Mouse (Mus musculus) forebrain, embryonic 12.5 days (tissue): ENCODE measurements around the gene Gm16434. TPM values are rescaled to one million over a fixed set of nuclear protein-coding genes. Genes with fewer than 3 reads are reported as not detected.
"Not testable (repeated sequence)": the region's sequence is repeated elsewhere in the genome, so short reads cannot be mapped to it uniquely, and the experiment has no call there.

Experiments
- ATAC-seq: fragments of 200-750 bp; cut with Nextera tagmentation; 2 replicates; pipeline ENCODE4 v1.8.0; 2017; ENCODE audit warnings: moderate TSS enrichment; ENCODE audit not compliant: low FRiP score
- H3K27ac ChIP-seq: fragments of 300-500 bp; sonication (generic); 2 replicates; pipeline ENCODE4 v1.5.1; 2016; ENCODE audit warnings: mild to moderate bottlenecking
- H3K27me3 ChIP-seq: fragments of 300-500 bp; sonication (generic); 2 replicates; pipeline ENCODE4 v1.6.1; 2016; ENCODE audit warnings: mild to moderate bottlenecking
- H3K36me3 ChIP-seq: fragments of 300-500 bp; sonication (generic); replicated peaks from 2 replicates; pipeline ENCODE4 v1.6.1; 2016; ENCODE audit warnings: mild to moderate bottlenecking
- H3K4me1 ChIP-seq: fragments of 300-500 bp; sonication (generic); 2 replicates; pipeline ENCODE4 v1.6.1; 2016
- H3K4me2 ChIP-seq: fragments of 300-500 bp; sonication (generic); 2 replicates; pipeline ENCODE4 v1.6.1; 2016; ENCODE audit warnings: mild to moderate bottlenecking, moderate library complexity
- H3K4me3 ChIP-seq: fragments of 300-500 bp; sonication (generic); replicated peaks from 2 replicates; pipeline ENCODE4 v1.5.1; 2016; ENCODE audit warnings: mild to moderate bottlenecking
- H3K9ac ChIP-seq: fragments of 300-500 bp; sonication (generic); 2 replicates; pipeline ENCODE4 v1.6.1; 2016; ENCODE audit warnings: mild to moderate bottlenecking
- H3K9me3 ChIP-seq: fragments of 300-500 bp; sonication (generic); 2 replicates; pipeline ENCODE4 v1.6.1; 2016
- WGBS: fragments of 180-500 bp; shearing (Covaris S2); methylation state at CpG from one replicate; pipeline ENCODE4 v1.1.7; 2016; 5-methylcytosine and 5-hydroxymethylcytosine counted together
- polyA plus RNA-seq: library from polyadenylated mRNA; unstranded; fragments of >200 nt; fragmentation: Nextera tagmentation; extraction: Ambion mirVana; gene quantifications from 2 replicates; pipeline ENCODE4 v1.2.1, GENCODE M21; 2016

Gm16434 gene
- polyA plus RNA-seq: not detected in 2 replicates

DNA sequence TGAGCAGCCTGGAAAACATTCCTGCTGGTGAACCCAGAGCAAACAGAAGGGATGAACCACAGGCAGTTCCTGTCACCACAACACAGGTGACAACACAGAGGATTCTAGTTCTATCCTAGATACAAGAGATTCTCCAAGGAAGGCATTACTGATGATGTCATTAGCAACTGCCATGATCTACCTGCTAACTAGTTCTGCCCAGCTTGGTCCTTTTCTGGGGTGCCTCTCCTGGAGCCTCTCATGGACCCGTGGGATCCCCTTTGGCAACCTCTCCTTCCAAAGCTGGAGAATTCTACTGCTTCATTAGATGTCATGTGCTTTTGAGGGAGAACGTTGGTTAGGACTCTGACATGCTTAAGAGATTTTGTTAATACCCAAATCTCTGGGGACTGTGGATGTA lies at the start of gene Gm16434:
Gene Gm16434 (minus strand): TSS at position 101 of the 400 bp plus-strand sequence.
- H3K9me3 ChIP-seq, H3K9ac ChIP-seq, H3K27me3 ChIP-seq, ATAC-seq, H3K27ac ChIP-seq, H3K4me2 ChIP-seq, H3K36me3 ChIP-seq, H3K4me1 ChIP-seq, H3K4me3 ChIP-seq: not testable (repeated sequence)
- no CpG with 5 or more reads among the region's 2 CpGs for WGBS

DNA sequence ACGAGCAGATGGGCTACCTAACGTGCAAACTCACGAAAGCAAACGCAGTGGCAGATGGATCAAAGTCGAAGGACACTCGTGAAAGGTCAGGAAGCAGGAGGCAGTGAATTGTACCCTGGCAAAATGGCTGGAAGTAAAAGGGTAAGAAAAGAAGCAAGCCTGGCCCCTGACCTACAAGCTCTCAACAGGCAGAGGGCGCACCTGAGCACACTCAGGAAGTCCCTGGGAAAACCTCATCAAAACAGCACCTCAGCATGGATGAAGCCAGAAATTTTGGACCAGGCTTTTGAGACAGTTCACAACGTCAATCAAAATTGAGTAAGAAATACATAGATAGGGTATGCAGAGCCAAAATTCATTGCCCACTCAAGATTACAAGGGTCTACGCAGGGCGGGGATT lies 49.2 kb upstream of the Gm16434 start:
- H3K9me3 ChIP-seq, H3K27me3 ChIP-seq, H3K4me3 ChIP-seq, H3K27ac ChIP-seq, H3K4me1 ChIP-seq, ATAC-seq, H3K36me3 ChIP-seq, H3K4me2 ChIP-seq, H3K9ac ChIP-seq: not testable (repeated sequence)
- 4% methylated on average over 8 of the region's 10 CpGs for WGBS

DNA sequence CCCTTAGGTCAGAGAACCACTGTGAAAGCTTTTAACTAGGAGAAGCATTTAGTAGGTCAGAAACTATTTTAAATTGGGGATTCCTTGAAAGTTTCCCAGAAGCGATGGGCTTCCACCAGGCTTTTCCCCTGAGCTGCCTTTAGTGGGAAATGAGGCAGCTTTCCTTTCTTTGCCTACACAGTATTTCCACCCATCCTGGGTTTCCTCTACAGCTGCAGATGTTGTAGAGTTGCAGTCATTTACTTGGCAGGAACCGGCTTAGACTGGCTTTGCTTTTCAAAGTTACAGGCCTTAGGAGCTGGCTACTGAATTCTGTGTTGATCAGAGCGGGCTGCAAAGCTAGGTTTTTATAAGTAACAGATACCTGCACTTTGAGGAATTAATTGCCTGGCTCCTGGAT lies 5.7 kb upstream of the Gm16434 start:
- not testable (repeated sequence) for H3K4me1 ChIP-seq, H3K4me2 ChIP-seq, H3K4me3 ChIP-seq, H3K9ac ChIP-seq, H3K36me3 ChIP-seq, ATAC-seq, H3K27ac ChIP-seq, H3K9me3 ChIP-seq, H3K27me3 ChIP-seq
- 88% methylated on average over 2 of the region's 3 CpGs for WGBS

DNA sequence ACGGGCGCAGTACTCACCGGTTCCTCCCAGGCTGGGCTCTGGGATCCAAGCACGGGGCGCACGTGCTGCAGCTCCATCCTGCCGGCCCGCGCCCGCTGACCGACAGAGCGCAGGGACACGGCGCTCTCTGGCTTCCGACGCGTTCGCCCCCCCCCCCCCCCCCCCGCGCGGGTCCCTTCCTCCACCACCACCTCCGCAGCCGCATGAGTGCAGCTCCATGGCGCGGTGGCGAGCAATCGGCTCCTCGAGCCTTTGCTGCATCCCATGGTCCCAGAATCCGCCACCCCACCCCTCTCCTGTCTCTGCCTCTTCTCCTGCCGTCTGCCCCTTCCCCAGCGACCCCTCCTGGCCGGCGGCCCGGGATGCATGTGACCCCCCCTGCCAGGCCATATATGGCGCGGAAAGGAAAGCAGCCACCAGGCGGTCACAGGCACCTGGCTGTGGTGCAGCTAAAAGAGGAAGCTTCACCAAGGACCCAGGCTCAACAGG lies 19.8 kb downstream of the Gm16434 start, which contains the start of gene Gm3512:
Gene Gm3512 (minus strand): TSS at position 51 of the 489 bp plus-strand sequence.
- no CpG with 5 or more reads among the region's 37 CpGs for WGBS
- ATAC-seq, H3K4me3 ChIP-seq, H3K9ac ChIP-seq, H3K27ac ChIP-seq, H3K27me3 ChIP-seq, H3K9me3 ChIP-seq, H3K4me2 ChIP-seq, H3K36me3 ChIP-seq, H3K4me1 ChIP-seq: not testable (repeated sequence)

Other genes with a start within 250 kb of the Gm16434 start
- not detected in 2 replicates for gene Gm6356, start 220.7 kb downstream of the Gm16434 start, polyA plus RNA-seq
- gene Gm10406, start 167.1 kb downstream of the Gm16434 start, polyA plus RNA-seq: 1.5 and 1.7 TPM in 2 replicates
- 0.23 TPM in 1 of 2 replicates, not detected in the other for gene Gm3685, start 149.6 kb downstream of the Gm16434 start, polyA plus RNA-seq
- 2.6 and 2.8 TPM in 2 replicates for gene Gm3696, start 93.9 kb downstream of the Gm16434 start, polyA plus RNA-seq
- gene Gm6676, start 69.1 kb downstream of the Gm16434 start, polyA plus RNA-seq: not detected in 2 replicates
- gene Gm3512, start 20.0 kb downstream of the Gm16434 start, polyA plus RNA-seq: 5.4 and 6.4 TPM in 2 replicates
- gene Gm3727, start 70.2 kb upstream of the Gm16434 start, polyA plus RNA-seq: not detected in 2 replicates
- gene Gm3739, start 120.5 kb upstream of the Gm16434 start, polyA plus RNA-seq: 2.7 and 3.0 TPM in 2 replicates
- gene Gm5797, start 137.9 kb upstream of the Gm16434 start, polyA plus RNA-seq: not detected in 2 replicates
- gene Gm8374, start 170.6 kb upstream of the Gm16434 start, polyA plus RNA-seq: not detected in 2 replicates